Mouse (Mus musculus) midbrain, postnatal 0 days (tissue): ENCODE measurements around the gene Btg4. TPM values are rescaled to one million over a fixed set of nuclear protein-coding genes. Genes with fewer than 3 reads are reported as not detected.

Experiments used
- ATAC-seq: fragments of 200-750 bp; cut with Nextera tagmentation; 2 replicates; pipeline ENCODE4 v1.8.0; 2017; ENCODE audit warnings: moderate number of reproducible peaks, mild to moderate bottlenecking, moderate TSS enrichment, moderate library complexity; ENCODE audit not compliant: low FRiP score
- DNase-seq: peaks from one replicate; pipeline ENCODE4 v3.0.0-alpha.2; 2015; ENCODE audit warnings: low spot score
- H3K27ac ChIP-seq: fragments of 300-500 bp; sonication (generic); 2 replicates; pipeline ENCODE4 v1.5.1; 2014; ENCODE audit warnings: low read depth, mild to moderate bottlenecking, low read length, mixed read lengths
- H3K27me3 ChIP-seq: fragments of 300-500 bp; sonication (generic); 2 replicates; pipeline ENCODE4 v1.6.1; 2014; ENCODE audit warnings: low read length, control low read depth, mixed read lengths; ENCODE audit not compliant: insufficient read depth
- H3K36me3 ChIP-seq: fragments of 300-500 bp; sonication (generic); 2 replicates; pipeline ENCODE4 v1.6.1; 2014; ENCODE audit warnings: low read length, control low read depth, mixed read lengths; ENCODE audit not compliant: insufficient read depth
- H3K4me1 ChIP-seq: fragments of 300-500 bp; sonication (generic); 2 replicates; pipeline ENCODE4 v1.6.1; 2014; ENCODE audit warnings: mild to moderate bottlenecking, control low read depth, antibody characterized with exemption, low read length, mixed read lengths; ENCODE audit not compliant: insufficient read depth
- H3K4me2 ChIP-seq: fragments of 300-500 bp; sonication (generic); 2 replicates; pipeline ENCODE4 v1.6.1; 2014; ENCODE audit warnings: low read depth, mild to moderate bottlenecking, low read length, mixed read lengths; ENCODE audit not compliant: poor library complexity, severe bottlenecking
- H3K4me3 ChIP-seq: fragments of 300-500 bp; sonication (generic); 2 replicates; pipeline ENCODE4 v1.5.1; 2014; ENCODE audit warnings: low read depth, mild to moderate bottlenecking, low read length, moderate library complexity
- H3K9ac ChIP-seq: fragments of 300-500 bp; sonication (generic); replicated peaks from 2 replicates; pipeline ENCODE4 v1.6.1; 2014; ENCODE audit warnings: mild to moderate bottlenecking, low read length, moderate library complexity, mixed read lengths; ENCODE audit not compliant: poor library complexity, severe bottlenecking
- H3K9me3 ChIP-seq: fragments of 300-500 bp; sonication (generic); 2 replicates; pipeline ENCODE4 v1.6.1; 2016; ENCODE audit warnings: low read length, control low read depth
- CTCF ChIP-seq: IDR thresholded peaks from 2 replicates; pipeline ENCODE4 v1.5.1; 2016; ENCODE audit warnings: antibody characterized with exemption, mild to moderate bottlenecking
- WGBS: fragments of 180-500 bp; shearing (Covaris S2); extraction: QIAGEN DNeasy Blood & Tissue Kit; methylation state at CpG from one replicate; pipeline ENCODE4 v1.1.7; 2014; 5-methylcytosine and 5-hydroxymethylcytosine counted together
- polyA plus RNA-seq: library from polyadenylated mRNA; unstranded; fragments of >200 nt; fragmentation: Nextera tagmentation; extraction: Ambion mirVana; gene quantifications from 2 replicates; pipeline ENCODE4 v1.2.1, GENCODE M21; 2015
- total RNA-seq: library from RNA; depleted of rRNA; stranded (reverse); fragments of >200 nt; gene quantifications from 2 replicates; pipeline ENCODE4 v1.2.3, GENCODE M21; 2014; rRNA removed

The Btg4 gene
- not detected in 2 replicates for total RNA-seq
- not detected in 2 replicates for polyA plus RNA-seq

GRCm38 (mm10) chr9:51060601-51061000 lies at the start of gene Btg4:
TSS of gene Btg4 (plus strand) at chr9:51060901.
- H3K27me3 ChIP-seq = no peaks in the 10 kb centered on the region
- no peak within 1 kb of the TSS for H3K27ac ChIP-seq
- H3K9ac ChIP-seq = no peak within 1 kb of the TSS
- no peak within 1 kb of the TSS for H3K4me2 ChIP-seq
- WGBS = 92% methylated on average over 2 of the region's 2 CpGs
- TF ChIP-seq CTCF = no peak
- no peaks in the 10 kb centered on the region for H3K36me3 ChIP-seq
- no peaks in the 10 kb centered on the region for H3K9me3 ChIP-seq
- ATAC-seq (no peak), DNase-seq (no peak)
- no peak within 1 kb of the TSS for H3K4me3 ChIP-seq
- no peaks in the 10 kb centered on the region for H3K4me1 ChIP-seq

GRCm38 (mm10) chr9:51013644-51014043 lies 47.1 kb upstream of the Btg4 start:
- Histone ChIP-seq H3K27me3 (no peaks in the 10 kb centered on the region), H3K9me3 (no peaks in the 10 kb centered on the region), H3K4me1 (no peaks in the 10 kb centered on the region), H3K9ac (no peak overlapping the region), H3K4me3 (no peak overlapping the region), H3K27ac (no peak overlapping the region), H3K36me3 (no peaks in the 10 kb centered on the region), H3K4me2 (no peak overlapping the region)
- no peak for DNase-seq
- TF ChIP-seq CTCF = no peak
- 95% methylated on average over 1 of the region's 1 CpGs for WGBS
- ATAC-seq = no peak

- no peak overlapping the region for H3K4me3 ChIP-seq
- H3K36me3 ChIP-seq = no peaks in the 10 kb centered on the region
- no peaks in the 10 kb centered on the region for H3K27me3 ChIP-seq
- no peaks in the 10 kb centered on the region for H3K9me3 ChIP-seq
- ATAC-seq (no peak), DNase-seq (no peak)
- TF ChIP-seq CTCF = no peak
- no peak overlapping the region for H3K27ac ChIP-seq
- H3K9ac ChIP-seq = no peak overlapping the region
- no peak overlapping the region for H3K4me2 ChIP-seq
- 67% methylated on average over 4 of the region's 4 CpGs for WGBS
- H3K4me1 ChIP-seq = no peaks in the 10 kb centered on the region
Observed at GRCm38 (mm10) chr9:51015732-51016131, 45.0 kb upstream of the Btg4 start.

GRCm38 (mm10) chr9:51019670-51020069 lies 41.0 kb upstream of the Btg4 start:
- no peaks in the 10 kb centered on the region for H3K36me3 ChIP-seq
- H3K4me2 ChIP-seq = no peak overlapping the region
- WGBS = 81% methylated on average over 7 of the region's 7 CpGs
- H3K9me3 ChIP-seq = no peaks in the 10 kb centered on the region
- H3K4me3 ChIP-seq = no peak overlapping the region
- no peaks in the 10 kb centered on the region for H3K27me3 ChIP-seq
- no peaks in the 10 kb centered on the region for H3K4me1 ChIP-seq
- H3K9ac ChIP-seq = no peak overlapping the region
- no peak for ATAC-seq
- DNase-seq = no peak
- no peak for TF ChIP-seq CTCF
- no peak overlapping the region for H3K27ac ChIP-seq

- no peak overlapping the region for H3K4me2 ChIP-seq
- no peaks in the 10 kb centered on the region for H3K4me1 ChIP-seq
- no peaks in the 10 kb centered on the region for H3K27me3 ChIP-seq
- no peak for TF ChIP-seq CTCF
- no peak overlapping the region for H3K27ac ChIP-seq
- H3K4me3 ChIP-seq = no peak overlapping the region
- 73% methylated on average over 3 of the region's 3 CpGs for WGBS
- H3K9me3 ChIP-seq = no peaks in the 10 kb centered on the region
- no peaks in the 10 kb centered on the region for H3K36me3 ChIP-seq
- no peak overlapping the region for H3K9ac ChIP-seq
- no peak for ATAC-seq
- DNase-seq = no peak
Observed at GRCm38 (mm10) chr9:51020351-51020750, 40.4 kb upstream of the Btg4 start.

- Histone ChIP-seq H3K9me3 (no peaks in the 10 kb centered on the region), H3K9ac (no peak overlapping the region), H3K27me3 (no peaks in the 10 kb centered on the region), H3K4me2 (no peak overlapping the region), H3K36me3 (no peaks in the 10 kb centered on the region), H3K27ac (no peak overlapping the region), H3K4me1 (no peaks in the 10 kb centered on the region), H3K4me3 (no peak overlapping the region)
- no peak for TF ChIP-seq CTCF
- no peak for ATAC-seq
- WGBS = 90% methylated on average over 4 of the region's 4 CpGs
- no peak for DNase-seq
Observed at GRCm38 (mm10) chr9:51021123-51021795, 39.4 kb upstream of the Btg4 start.
